Mouse (Mus musculus) spleen, adult 2 months (tissue): ENCODE results near the gene Zbp1.

Experiments used
- CTCF ChIP-seq: fragments of 200-500 bp; IDR thresholded peaks from 2 replicates; pipeline ENCODE4 v1.5.1; 2011; ENCODE audit warnings: mild to moderate bottlenecking, inconsistent platforms; ENCODE audit not compliant: insufficient read depth, insufficient read length, insufficient replicate concordance; ENCODE audit errors: extremely low read depth
- POLR2A ChIP-seq: fragments of 200-500 bp; IDR thresholded peaks from 2 replicates; pipeline ENCODE4 v1.6.1; 2011; ENCODE audit warnings: low read depth, low read length, inconsistent platforms

GRCm38 (mm10) chr2:173228567-173228966 lies 9.8 kb upstream of the Zbp1 start:
- no peak for TF ChIP-seq CTCF
- TF ChIP-seq POLR2A: no peak
